Mouse (Mus musculus): ENCODE data around the gene Isca1.

- TF ChIP-seq CTCF (IDR thresholded peaks at IDR 0.05; ENCODE audit: control insufficient read depth, insufficient read depth, low read length) (no peak), POLR2A (IDR thresholded peaks at IDR 0.05; ENCODE audit: borderline replicate concordance, control insufficient read depth, low read depth, low read length) (no peak)
Observed at GRCm38 (mm10) chr13:59710230-59710629, 59.4 kb downstream of the Isca1 start, which contains the start of gene Spata31d1a.
